Mouse (Mus musculus) kidney, embryonic 14.5 days (tissue): ENCODE measurements around the gene Poc1a. TPM values are rescaled to one million over a fixed set of nuclear protein-coding genes. Genes with fewer than 3 reads are reported as not detected.

Experiments used
- ATAC-seq: fragments of 200-750 bp; cut with Nextera tagmentation; 2 replicates; pipeline ENCODE4 v1.8.0; 2017; ENCODE audit warnings: moderate number of reproducible peaks, mild to moderate bottlenecking, moderate TSS enrichment, moderate library complexity; ENCODE audit not compliant: low FRiP score, low TSS enrichment
- H3K27ac ChIP-seq: fragments of 300-500 bp; sonication (generic); 2 replicates; pipeline ENCODE4 v1.5.1; 2014; ENCODE audit warnings: low read depth, mild to moderate bottlenecking, low read length, moderate library complexity, mixed read lengths
- H3K27me3 ChIP-seq: fragments of 300-500 bp; sonication (generic); 2 replicates; pipeline ENCODE4 v1.6.1; 2014; ENCODE audit warnings: mild to moderate bottlenecking, low read length; ENCODE audit not compliant: control insufficient read depth, insufficient read depth
- H3K36me3 ChIP-seq: fragments of 300-500 bp; sonication (generic); 2 replicates; pipeline ENCODE4 v1.6.1; 2014; ENCODE audit warnings: low read length, mixed read lengths; ENCODE audit not compliant: control insufficient read depth, insufficient read depth
- H3K4me1 ChIP-seq: fragments of 300-500 bp; sonication (generic); 2 replicates; pipeline ENCODE4 v1.6.1; 2014; ENCODE audit warnings: low read length, mixed read lengths; ENCODE audit not compliant: control insufficient read depth, insufficient read depth
- H3K4me2 ChIP-seq: fragments of 300-500 bp; sonication (generic); replicated peaks from 2 replicates; pipeline ENCODE4 v1.6.1; 2014; ENCODE audit warnings: low read depth, mild to moderate bottlenecking, low read length
- H3K4me3 ChIP-seq: fragments of 300-500 bp; sonication (generic); 2 replicates; pipeline ENCODE4 v1.5.1; 2014; ENCODE audit warnings: mild to moderate bottlenecking, low read length
- H3K9ac ChIP-seq: fragments of 300-500 bp; sonication (generic); 2 replicates; pipeline ENCODE4 v1.6.1; 2014; ENCODE audit warnings: low read depth, mild to moderate bottlenecking, low read length, moderate library complexity
- H3K9me3 ChIP-seq: fragments of 300-500 bp; sonication (generic); 2 replicates; pipeline ENCODE4 v1.6.1; 2016; ENCODE audit warnings: low read length; ENCODE audit not compliant: control insufficient read depth
- WGBS: fragments of 180-500 bp; shearing (Covaris S2); extraction: QIAGEN DNeasy Blood & Tissue Kit; methylation state at CpG from one replicate; pipeline ENCODE4 v1.1.7; 2014; 5-methylcytosine and 5-hydroxymethylcytosine counted together
- polyA plus RNA-seq: library from polyadenylated mRNA; unstranded; fragments of >200 nt; fragmentation: Nextera tagmentation; extraction: Ambion mirVana; gene quantifications from 2 replicates; pipeline ENCODE4 v1.2.1, GENCODE M21; 2014

Poc1a gene
- polyA plus RNA-seq, 1 experiment from 2014 or later: 29.1 TPM

- Histone ChIP-seq H3K9me3 (no peaks in the 10 kb centered on the region), H3K4me2 (no peak overlapping the region), H3K27ac (no peak overlapping the region), H3K27me3 (no peaks in the 10 kb centered on the region), H3K9ac (no peak overlapping the region), H3K36me3 (no peaks in the 10 kb centered on the region), H3K4me1 (no peaks in the 10 kb centered on the region), H3K4me3 (no peak overlapping the region)
- no peak for ATAC-seq
- WGBS: 78% methylated on average over 6 of the region's 6 CpGs
Observed at GRCm38 (mm10) chr9:106261058-106261457, 19.8 kb upstream of the Poc1a start.

DNA sequence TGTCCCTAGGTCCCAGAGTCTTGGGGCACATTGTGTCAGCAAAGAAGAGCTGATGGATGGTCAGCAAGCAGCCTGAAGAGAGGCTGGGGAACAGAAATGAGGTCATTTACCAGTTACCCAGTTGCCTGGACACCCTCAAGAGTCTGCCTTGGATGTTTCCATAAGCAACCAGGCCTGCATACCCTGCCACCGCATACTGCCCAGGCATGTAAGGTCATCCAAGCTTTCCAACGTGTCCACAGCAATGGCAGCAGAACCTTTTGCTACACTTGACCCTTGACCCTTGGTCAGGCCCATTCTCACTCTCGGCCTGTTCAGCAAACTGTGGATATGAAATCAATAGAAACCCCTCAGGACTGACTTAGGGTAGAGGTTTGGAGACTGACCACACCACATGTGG, 19.4 kb upstream of the Poc1a start:
- Histone ChIP-seq H3K4me3 (no peak overlapping the region), H3K9me3 (no peaks in the 10 kb centered on the region), H3K9ac (no peak overlapping the region), H3K36me3 (no peaks in the 10 kb centered on the region), H3K27ac (no peak overlapping the region), H3K4me2 (no peak overlapping the region), H3K27me3 (no peaks in the 10 kb centered on the region), H3K4me1 (no peaks in the 10 kb centered on the region)
- ATAC-seq: no peak
- WGBS: 71% methylated on average over 3 of the region's 3 CpGs

DNA sequence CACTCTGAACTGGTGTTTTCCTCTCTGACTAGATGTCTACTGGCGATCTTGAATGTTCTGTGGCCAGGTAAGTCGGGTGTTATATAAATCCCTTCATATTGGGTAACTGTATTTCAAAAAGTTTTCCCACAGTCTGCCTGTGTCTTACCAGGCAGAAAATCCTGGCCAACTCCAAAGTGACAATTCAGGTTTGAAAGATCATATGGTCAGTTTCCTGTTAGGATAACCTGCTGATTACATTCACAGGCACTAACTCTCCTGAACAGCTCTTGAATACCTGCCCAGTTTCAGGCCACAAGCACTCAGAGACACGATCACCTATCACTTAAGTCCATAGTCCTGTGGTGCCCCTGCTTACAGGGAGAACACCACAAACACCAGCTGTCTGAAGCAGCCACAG, 18.8 kb upstream of the Poc1a start:
- Histone ChIP-seq H3K36me3 (no peaks in the 10 kb centered on the region), H3K27ac (no peak overlapping the region), H3K9me3 (no peaks in the 10 kb centered on the region), H3K4me3 (no peak overlapping the region), H3K9ac (no peak overlapping the region), H3K27me3 (no peaks in the 10 kb centered on the region), H3K4me1 (no peaks in the 10 kb centered on the region), H3K4me2 (no peak overlapping the region)
- no peak for ATAC-seq
- WGBS: 89% methylated on average over 3 of the region's 3 CpGs

DNA sequence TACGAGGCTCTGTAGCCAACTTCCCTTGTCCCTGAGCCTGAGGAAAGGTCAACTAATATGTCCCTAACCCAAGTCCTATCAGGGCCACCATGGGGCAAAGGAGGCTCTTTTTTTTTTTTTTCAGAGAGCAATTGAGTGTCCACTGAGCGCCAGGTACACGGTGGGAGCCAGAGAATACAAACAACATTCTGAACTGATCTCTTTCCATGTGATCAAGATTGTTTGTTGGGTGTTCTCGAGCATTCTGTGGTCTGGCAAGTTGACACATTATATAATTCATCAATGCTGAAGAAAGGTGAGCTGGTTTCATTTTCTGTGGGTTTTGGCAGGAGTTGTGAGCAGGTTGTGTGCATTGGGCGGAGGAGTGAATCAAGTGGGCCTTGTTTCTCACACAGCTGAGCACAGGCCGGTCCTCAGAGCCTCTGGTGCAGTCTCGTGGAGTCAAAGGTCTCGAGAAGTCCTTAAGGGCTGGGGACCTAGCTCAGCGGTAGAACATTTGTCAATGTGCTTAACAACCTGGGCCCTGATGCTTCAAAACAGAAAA, 17.4 kb upstream of the Poc1a start:
- H3K4me3 ChIP-seq: no peak overlapping the region
- H3K4me1 ChIP-seq: no peaks in the 10 kb centered on the region
- no peak overlapping the region for H3K4me2 ChIP-seq
- WGBS: 79% methylated on average over 9 of the region's 9 CpGs
- H3K27ac ChIP-seq: no peak overlapping the region
- no peaks in the 10 kb centered on the region for H3K36me3 ChIP-seq
- H3K27me3 ChIP-seq: no peaks in the 10 kb centered on the region
- H3K9ac ChIP-seq: no peak overlapping the region
- no peaks in the 10 kb centered on the region for H3K9me3 ChIP-seq
- no peak for ATAC-seq

DNA sequence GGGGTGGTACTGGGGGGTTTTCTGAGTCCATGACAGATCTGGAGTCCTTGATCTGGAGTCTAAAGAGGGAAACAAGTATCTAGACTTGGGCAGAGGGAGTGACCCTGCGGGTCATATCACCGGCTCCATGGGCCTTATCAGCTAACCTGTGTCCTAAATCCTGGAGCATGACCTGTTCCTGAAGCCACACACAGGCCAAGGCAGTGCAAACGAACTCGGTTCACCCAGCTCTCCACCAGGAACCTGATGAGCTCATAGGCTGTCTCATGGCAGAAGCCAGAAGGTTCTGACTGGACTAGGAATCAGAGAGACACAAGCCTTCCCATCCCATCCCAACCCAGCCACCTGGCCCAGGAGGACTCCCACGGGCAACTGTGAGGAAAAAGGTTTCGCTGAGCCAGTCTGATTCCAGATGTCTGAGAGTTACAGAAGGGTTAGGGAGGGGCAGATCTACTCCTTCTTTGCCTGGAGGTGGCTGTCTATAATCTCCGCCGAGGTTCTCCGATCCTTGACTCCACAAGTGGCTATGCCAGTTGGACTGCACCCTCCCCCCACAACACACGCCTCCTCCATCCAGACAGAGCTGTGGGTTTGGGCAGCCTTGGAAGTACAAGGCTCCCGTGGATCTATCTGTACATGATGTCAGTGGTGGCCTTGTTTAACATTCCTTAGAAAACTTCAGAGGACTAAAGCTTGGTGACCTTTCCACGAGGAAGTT, 15.3 kb upstream of the Poc1a start:
- no peak for ATAC-seq
- WGBS: 77% methylated on average over 12 of the region's 12 CpGs
- H3K4me1 ChIP-seq: no peaks in the 10 kb centered on the region
- no peak overlapping the region for H3K4me3 ChIP-seq
- H3K9ac ChIP-seq: no peak overlapping the region
- H3K9me3 ChIP-seq: no peaks in the 10 kb centered on the region
- no peaks in the 10 kb centered on the region for H3K27me3 ChIP-seq
- H3K36me3 ChIP-seq: no peaks in the 10 kb centered on the region
- no peak overlapping the region for H3K4me2 ChIP-seq
- H3K27ac ChIP-seq: no peak overlapping the region

GRCm38 (mm10) chr9:106266936-106267657, 13.8 kb upstream of the Poc1a start:
- Histone ChIP-seq H3K9ac (no peak overlapping the region), H3K36me3 (no peaks in the 10 kb centered on the region), H3K27ac (no peak overlapping the region), H3K27me3 (no peaks in the 10 kb centered on the region), H3K9me3 (no peaks in the 10 kb centered on the region), H3K4me3 (no peak overlapping the region), H3K4me2 (no peak overlapping the region), H3K4me1 (no peaks in the 10 kb centered on the region)
- WGBS: 72% methylated on average over 2 of the region's 2 CpGs
- no peak for ATAC-seq

DNA sequence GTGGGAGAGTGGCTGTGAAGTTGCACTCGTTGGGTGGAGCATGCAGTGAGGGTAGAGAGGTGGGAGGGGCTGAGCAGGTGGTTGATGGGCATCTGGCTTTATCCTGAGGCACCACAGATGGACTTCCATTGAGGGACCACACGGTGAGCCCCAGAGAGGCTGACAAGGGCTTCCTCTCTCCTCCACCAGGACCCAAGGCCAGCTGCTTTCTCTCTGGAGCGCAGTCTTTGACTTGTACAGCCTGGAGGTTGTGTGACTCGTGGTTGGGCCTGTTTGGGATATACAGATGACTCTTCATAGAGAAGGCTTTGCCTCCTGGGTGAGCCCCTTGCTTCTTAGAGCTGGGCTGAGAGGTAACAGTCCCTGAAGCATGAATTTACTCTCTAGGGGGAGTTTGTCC, 12.4 kb upstream of the Poc1a start:
- Histone ChIP-seq H3K27ac (no peak overlapping the region), H3K4me1 (no peaks in the 10 kb centered on the region), H3K4me3 (no peak overlapping the region), H3K4me2 (no peak overlapping the region), H3K9ac (no peak overlapping the region), H3K36me3 (no peaks in the 10 kb centered on the region), H3K27me3 (no peaks in the 10 kb centered on the region), H3K9me3 (no peaks in the 10 kb centered on the region)
- 39% methylated on average over 4 of the region's 4 CpGs for WGBS
- ATAC-seq: no peak

DNA sequence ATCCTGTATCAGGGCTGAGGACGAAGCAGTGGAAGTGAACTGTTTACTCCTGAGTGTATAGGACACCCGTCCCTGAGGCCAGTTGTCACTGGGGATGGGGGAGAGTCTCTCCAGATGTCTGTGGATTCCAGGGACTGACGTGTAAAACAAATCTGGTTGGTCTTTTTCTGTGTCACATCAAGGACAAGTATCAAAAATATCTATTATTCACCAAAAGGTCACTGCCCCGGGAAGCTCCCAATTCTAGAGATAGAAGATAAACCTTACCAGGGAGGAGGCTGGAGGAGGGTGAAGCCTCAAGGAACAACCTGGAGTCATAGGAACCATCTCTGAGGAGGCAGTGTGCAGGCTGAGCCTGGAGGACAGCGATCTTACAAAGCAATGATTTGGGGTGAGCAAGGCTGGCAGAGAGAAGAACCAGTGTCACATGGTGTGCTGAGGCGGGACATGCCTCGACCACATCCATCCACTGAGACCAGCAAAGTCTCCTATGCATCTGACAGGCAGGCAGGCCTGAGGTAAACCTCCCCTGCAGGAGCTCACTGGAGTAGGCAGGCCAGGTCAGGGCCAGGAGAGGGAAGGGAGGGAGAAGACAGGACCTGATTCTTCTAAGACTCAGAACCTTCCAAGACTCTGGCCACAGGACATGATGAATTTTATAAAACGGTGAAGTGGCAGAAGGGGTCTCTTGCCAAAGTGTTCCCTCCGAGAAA, 11.6 kb upstream of the Poc1a start:
- no peak overlapping the region for H3K4me2 ChIP-seq
- H3K4me3 ChIP-seq: no peak overlapping the region
- no peak overlapping the region for H3K27ac ChIP-seq
- no peaks in the 10 kb centered on the region for H3K9me3 ChIP-seq
- H3K4me1 ChIP-seq: no peaks in the 10 kb centered on the region
- no peak overlapping the region for H3K9ac ChIP-seq
- no peak for ATAC-seq
- 65% methylated on average over 9 of the region's 9 CpGs for WGBS
- no peaks in the 10 kb centered on the region for H3K36me3 ChIP-seq
- H3K27me3 ChIP-seq: no peaks in the 10 kb centered on the region

- Histone ChIP-seq H3K4me3 (no peak overlapping the region), H3K9me3 (no peaks in the 10 kb centered on the region), H3K36me3 (no peaks in the 10 kb centered on the region), H3K27me3 (no peaks in the 10 kb centered on the region), H3K9ac (no peak overlapping the region), H3K4me1 (no peaks in the 10 kb centered on the region), H3K4me2 (no peak overlapping the region), H3K27ac (no peak overlapping the region)
- ATAC-seq: no peak
- 59% methylated on average over 2 of the region's 2 CpGs for WGBS
Observed at GRCm38 (mm10) chr9:106269879-106270278, 11.0 kb upstream of the Poc1a start.
